ENCODE assay signal across 10 mouse cellular contexts in the genomic region with DNA sequence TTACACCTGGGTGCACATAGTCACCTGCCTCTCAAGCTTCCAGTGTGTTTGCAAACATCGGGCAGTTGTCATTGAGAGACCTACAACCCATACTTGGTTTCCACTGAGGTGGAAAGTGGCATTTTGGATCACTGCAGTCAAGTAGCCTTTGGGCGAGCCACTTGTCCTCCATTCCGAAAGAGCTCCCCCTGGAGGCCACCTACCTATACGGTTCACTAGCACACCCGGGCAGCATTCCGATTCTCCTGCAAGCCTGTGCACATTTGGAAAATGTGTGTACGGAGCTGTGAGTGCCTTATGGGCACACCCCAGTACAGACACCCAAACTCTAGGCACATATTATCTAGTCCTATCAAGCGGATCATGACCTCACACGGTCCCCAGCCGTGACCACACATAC. TPM values are rescaled to one million over a fixed set of nuclear protein-coding genes. Genes with fewer than 3 reads are reported as not detected.
DNase-seq lines count a peak whose midpoint lies in the region; ATAC-seq and TF ChIP-seq lines count a peak whose summit lies in the region.
"Had no signal": no experiment of that assay in that cellular context is flagged by ENCODE, and none has a peak within 500 bp of the region (broad histone marks: within the 10 kb centered on the region; RNA-seq: fewer than 3 reads in every experiment).

No protein-coding gene starts in this region.

- no peak overlapping the region for H3K27ac ChIP-seq in left cerebral cortex, adult 2 months
- no peak overlapping the region for H3K27ac ChIP-seq in limb, embryonic 11.5 days (replicated peaks; ENCODE audit: low read depth, low read length)

- intact Hi-C loops in left cerebral cortex, adult 2 months (cut with DNase I): loop anchor here (5.0 kb wide), 1 partner anchor 77 kb away; no protein-coding TSS in a partner anchor
- intact Hi-C loops in left cerebral cortex, postnatal 36 days (cut with DNase I): no loop called here

- H3K4me3 ChIP-seq in left cerebral cortex, adult 2 months: no peak overlapping the region
- H3K4me3 ChIP-seq in limb, embryonic 11.5 days (ENCODE audit: low read depth, low read length): no peak overlapping the region
- H3K4me3 ChIP-seq: megakaryocyte, embryonic 14.5 days had no signal

- H3K4me2 ChIP-seq in limb, embryonic 11.5 days (ENCODE audit: low read depth, severe bottlenecking): no peak overlapping the region

- no peak for ATAC-seq in limb, embryonic 11.5 days (ENCODE audit: insufficient number of reproducible peaks, low FRiP score, low TSS enrichment, low read depth)

- peaks cover 3% of the 10 kb centered on the region; the same call in 1 of the 2 replicates for H3K9me3 ChIP-seq in limb, embryonic 11.5 days (ENCODE audit: control insufficient read depth, low read length)

- peak; percentile 47 for TF ChIP-seq CTCF in left cerebral cortex, adult 2 months (IDR thresholded peaks at IDR 0.05)

- H3K36me3 ChIP-seq in limb, embryonic 11.5 days (ENCODE audit: control insufficient read depth, insufficient read depth, low read length): no peaks in the 10 kb centered on the region

- peak; percentile 23 for DNase-seq in adrenal gland, postnatal 14 days
- DNase-seq in adrenal gland, adult 8-10 months: no peak
- DNase-seq in left cerebral cortex, adult 2 months (ENCODE audit: extremely low spot score in 1 of 2, low spot score in 2 of 2): peak in 1 of 2 experiments; percentile 36
- DNase-seq in left cerebral cortex, postnatal 36 days (ENCODE audit: low spot score in 2 of 2): no peak
- peak; percentile 62 for DNase-seq in R1 (ENCODE audit: low read depth, low spot score)
- DNase-seq in limb, embryonic 11.5 days (ENCODE audit: low spot score): peak; percentile 68
- no peak for DNase-seq in ovary, postnatal 10 days (ENCODE audit: low spot score)
- DNase-seq in testis, postnatal 10 days (ENCODE audit: low spot score): no peak
- DNase-seq: kidney, postnatal 14 days had no signal

- H3K27me3 ChIP-seq in limb, embryonic 11.5 days (ENCODE audit: control insufficient read depth, insufficient read depth, low read length): no peaks in the 10 kb centered on the region

- WGBS in limb, embryonic 11.5 days: 53% methylated on average over 10 of the region's 10 CpGs

- no peaks in the 10 kb centered on the region for H3K4me1 ChIP-seq in limb, embryonic 11.5 days (ENCODE audit: control insufficient read depth, insufficient read depth, low read length)

- H3K9ac ChIP-seq in limb, embryonic 11.5 days (ENCODE audit: low read length): no peak overlapping the region

RNA-seq across cellular contexts. Expression of gene Disp3, which starts 38.4 kb away (rescaled TPM):
- 0.26 and 0.71 TPM in 2 replicates for total RNA-seq in adrenal gland, postnatal 14 days (2021)
- total RNA-seq in adrenal gland, adult 8-10 months (2022): under 1 TPM; 0.42 to 0.68 (median 0.66) TPM
- 10 to 100 TPM; 32.2 to 34.3 TPM for total RNA-seq in left cerebral cortex, adult 2 months (2021)
- 10 to 100 TPM; 24.3 to 34.8 TPM for total RNA-seq in left cerebral cortex, postnatal 36 days (2021)
- polyA plus RNA-seq in limb, embryonic 11.5 days (2014; fragmentation: Nextera tagmentation; extraction: Ambion mirVana): 0.40 TPM in 2 replicates

Comparison
In these comparisons a context has a peak if more than half of its experiments do, and no peak if none do; other contexts are left out.
1. DNase-seq: peak in adrenal gland, postnatal 14 days (single experiment), R1 (single experiment) and limb, embryonic 11.5 days (single experiment); none in adrenal gland, adult 8-10 months (single experiment), left cerebral cortex, postnatal 36 days (0 of 2), ovary, postnatal 10 days (single experiment) and testis, postnatal 10 days (single experiment).
2. RNA of gene Disp3, which starts 38.4 kb away (total RNA-seq): 24.3 to 34.8 TPM in left cerebral cortex, postnatal 36 days and 32.2 to 34.3 TPM in left cerebral cortex, adult 2 months; 0.42 to 0.68 TPM in adrenal gland, adult 8-10 months and 0.26 to 0.71 TPM in adrenal gland, postnatal 14 days; every median in the first group is over 10 times any median in the second.